Mouse (Mus musculus) kidney, postnatal 10 days (tissue): ENCODE data around the gene Olfr1298.

ENCODE experiments used
- DNase-seq: peaks from one replicate; pipeline ENCODE4 v3.0.0; 2021; ENCODE audit warnings: mixed read lengths

Gene Olfr1298

DNA sequence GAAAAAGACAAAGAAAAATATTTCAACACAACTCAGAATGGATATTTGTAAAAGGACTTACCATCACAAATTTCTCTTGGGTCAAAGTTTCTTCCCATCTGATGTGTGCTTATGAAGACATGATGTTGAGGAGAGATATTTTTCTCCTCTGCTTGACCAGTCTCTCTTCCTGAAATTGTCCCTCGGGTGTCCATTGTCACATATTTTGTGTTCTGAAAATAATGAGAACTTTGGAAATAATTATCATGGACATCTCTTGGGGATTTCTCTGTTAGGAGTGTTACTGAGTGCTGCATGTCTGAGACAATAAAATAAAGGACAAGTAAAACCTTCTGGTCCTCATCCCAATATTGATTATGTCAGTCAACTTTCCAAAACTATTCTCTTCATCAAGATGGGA is at the start of gene Olfr1298:
Gene Olfr1298 (minus strand): TSS at position 101 of the 400 bp plus-strand sequence.
- no peak for DNase-seq

DNA sequence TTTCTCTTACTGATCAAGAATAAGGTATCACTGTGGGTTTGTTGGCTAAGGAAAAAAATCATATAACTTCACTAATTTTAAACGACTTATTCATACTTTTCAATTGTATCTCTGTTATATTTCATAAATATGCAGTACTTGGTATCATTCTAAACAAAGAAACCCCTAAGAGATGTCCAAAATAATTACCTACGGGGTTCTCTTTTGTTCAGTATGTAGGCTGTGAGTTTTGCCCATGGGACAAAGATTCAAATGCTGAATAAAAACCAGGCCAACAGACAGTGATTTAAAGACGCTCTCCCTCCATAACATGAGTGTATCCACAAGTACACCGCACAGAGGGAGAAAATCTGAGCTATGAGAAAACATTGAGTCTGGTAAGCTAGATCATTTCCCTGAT is 12.1 kb upstream of the Olfr1298 start, which contains the start of gene Olfr1299:
Gene Olfr1299 (plus strand): TSS at position 301 of the 400 bp plus-strand sequence.
- DNase-seq: no peak

DNA sequence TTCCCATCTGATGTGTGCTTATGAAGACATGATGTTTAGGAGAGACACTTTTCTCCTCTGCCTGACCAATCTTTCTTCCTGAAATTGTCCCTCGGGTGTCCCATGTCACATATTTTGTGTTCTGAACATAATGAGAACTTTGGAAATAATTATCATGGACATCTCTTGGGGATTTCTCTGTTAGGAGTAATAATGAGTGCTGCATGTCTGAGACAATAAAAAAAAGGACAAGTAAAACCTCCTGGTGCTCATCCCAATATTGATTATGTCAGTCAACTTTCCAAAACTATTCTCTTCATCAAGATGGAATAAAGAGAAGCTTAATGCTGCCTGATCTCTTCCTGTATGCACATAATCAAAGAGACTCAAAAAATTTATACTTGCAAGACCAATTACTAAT is 22.6 kb downstream of the Olfr1298 start, which contains the start of gene Olfr1297:
Gene Olfr1297 (minus strand): TSS at position 101 of the 400 bp plus-strand sequence.
- DNase-seq: no peak
